Mouse (Mus musculus) c-Kit-negative CD71-positive TER-119-positive erythroid progenitor cells, embryonic 14.5 days (primary cell): Measurements from ENCODE around the gene Zfp784.
"Not testable (repeated sequence)": the region's sequence is repeated elsewhere in the genome, so short reads cannot be mapped to it uniquely, and the experiment has no call there.

Experiments used
- DNase-seq: peaks from one replicate; pipeline ENCODE4 v3.0.0-alpha.2; 2013; ENCODE audit warnings: low read depth, low spot score

Gene Zfp784

DNA sequence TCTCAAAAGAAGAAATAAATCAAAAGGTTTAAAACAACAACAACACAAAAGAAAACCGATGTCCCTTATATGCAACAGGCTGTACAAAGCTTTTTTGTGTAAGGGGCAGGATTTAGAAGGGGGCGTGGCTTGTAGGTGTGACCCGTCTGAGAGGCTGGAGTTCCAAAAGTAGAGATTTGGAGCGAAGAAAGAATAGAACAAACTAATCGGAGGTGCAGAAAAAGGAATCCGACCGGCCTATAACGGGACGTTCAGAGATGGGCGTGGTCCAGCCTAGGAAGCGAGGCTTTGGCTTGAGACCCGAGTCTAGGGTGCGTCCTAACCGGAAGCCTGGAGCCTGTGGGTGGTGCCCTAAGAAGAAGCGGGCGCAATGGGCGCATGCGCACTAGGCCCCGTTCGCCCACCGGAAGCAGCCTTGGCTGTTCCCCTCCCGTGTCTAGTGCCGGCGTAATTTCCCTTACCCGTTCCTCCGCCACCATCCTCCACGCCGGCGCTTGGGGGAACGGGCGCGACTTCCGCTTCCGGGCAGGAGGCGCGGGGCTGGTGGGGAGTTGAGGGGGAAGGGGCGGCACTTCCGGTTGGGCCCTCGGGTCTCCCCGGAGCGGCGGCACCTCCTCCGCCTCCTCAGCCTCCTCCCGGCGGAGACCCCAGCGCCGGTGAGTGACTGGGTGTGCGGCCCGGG is 18.1 kb downstream of the Zfp784 start, which contains the start of the genes Zfp865 and Ccdc106:
TSS of gene Zfp865 (plus strand) at position 377 of the 682 bp plus-strand sequence.
TSS of gene Ccdc106 (plus strand) at position 554 of the 682 bp plus-strand sequence.
- peak; percentile 95 for DNase-seq

DNA sequence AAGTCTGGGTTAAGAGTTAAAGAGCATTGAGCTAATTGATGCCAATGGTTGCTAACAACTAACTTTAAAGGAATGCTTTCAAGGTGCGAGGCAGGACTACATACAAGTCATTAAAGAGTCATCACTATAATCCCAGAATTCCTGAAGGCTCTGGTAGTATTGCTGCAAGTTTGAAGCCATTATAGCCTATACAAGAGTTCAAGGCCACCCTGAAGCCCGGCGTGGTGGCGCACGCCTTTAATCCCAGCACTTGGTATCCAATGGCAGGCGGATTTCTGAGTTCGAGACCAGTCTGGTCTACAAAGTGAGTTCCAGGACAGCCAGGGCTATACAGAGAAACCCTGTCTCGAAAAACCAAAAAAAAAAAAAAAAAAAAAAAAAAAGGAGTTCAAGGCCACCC is 18.7 kb downstream of the Zfp784 start:
- not testable (repeated sequence) for DNase-seq

DNA sequence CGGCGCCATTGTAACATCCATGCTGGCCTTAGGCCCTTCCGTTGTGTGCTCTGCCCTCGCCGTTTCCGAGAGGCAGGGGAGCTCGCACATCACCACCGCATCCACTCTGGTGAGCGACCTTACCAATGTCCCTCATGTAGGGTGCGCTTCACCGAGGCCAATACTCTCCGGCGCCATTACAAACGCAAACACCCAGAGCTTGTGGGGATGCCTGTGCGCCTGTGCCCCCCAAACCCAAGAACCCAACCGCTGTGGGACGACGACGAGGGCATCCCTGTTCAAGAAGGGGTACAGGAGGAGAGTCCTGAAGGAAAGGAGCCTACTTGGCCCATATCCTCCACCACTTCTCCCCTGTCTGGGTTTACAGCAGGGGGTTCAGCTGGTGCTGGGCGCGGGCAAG is 20.3 kb downstream of the Zfp784 start:
- DNase-seq = no peak

DNA sequence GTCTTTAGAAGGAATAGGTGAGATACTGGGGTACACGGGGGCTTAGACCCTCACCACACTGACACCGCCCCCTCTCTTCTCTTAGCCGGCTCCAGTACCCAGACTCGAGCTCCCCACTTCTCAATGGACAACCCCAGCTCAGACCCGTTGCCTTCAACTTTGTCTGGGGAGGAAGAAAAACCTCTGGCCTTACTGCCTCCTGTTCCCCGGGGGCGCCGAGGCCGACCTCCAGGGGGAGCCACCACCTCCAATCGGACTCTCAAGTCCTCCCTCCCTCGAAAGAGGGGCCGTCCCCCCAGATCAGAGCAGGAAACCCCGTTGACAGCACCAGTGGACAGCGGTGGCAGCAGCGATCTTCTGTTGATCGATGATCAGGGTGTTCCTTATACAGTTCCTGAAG is 20.9 kb downstream of the Zfp784 start:
- DNase-seq = no peak

DNA sequence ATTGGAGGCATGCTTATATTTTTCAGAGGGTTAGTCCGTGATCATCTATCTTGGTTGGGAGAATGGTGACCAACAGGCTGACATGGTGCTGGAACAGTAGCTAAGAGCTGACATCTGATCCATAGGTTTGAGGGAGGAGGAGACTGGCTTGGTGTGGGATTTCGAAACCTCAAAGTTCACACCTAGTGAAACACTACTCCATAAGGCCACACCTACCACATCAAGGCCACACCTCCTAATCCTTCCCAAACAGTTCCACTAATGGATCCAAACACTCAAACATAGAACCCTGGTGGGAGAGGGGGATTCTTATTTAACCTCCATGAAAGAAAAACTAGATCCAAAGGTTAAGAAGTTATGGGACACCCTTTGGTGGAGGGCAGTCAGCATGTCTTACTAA is 21.3 kb downstream of the Zfp784 start:
- DNase-seq = no peak

- DNase-seq = no peak
Measured at GRCm38 (mm10) chr7:5016057-5016456, 22.2 kb downstream of the Zfp784 start.

GRCm38 (mm10) chr7:5015118-5016001 is 22.9 kb downstream of the Zfp784 start, which contains the start of gene Gm44973:
Gm44973 (plus strand) TSS chr7:5015496.
- peak; percentile 89 for DNase-seq

DNA sequence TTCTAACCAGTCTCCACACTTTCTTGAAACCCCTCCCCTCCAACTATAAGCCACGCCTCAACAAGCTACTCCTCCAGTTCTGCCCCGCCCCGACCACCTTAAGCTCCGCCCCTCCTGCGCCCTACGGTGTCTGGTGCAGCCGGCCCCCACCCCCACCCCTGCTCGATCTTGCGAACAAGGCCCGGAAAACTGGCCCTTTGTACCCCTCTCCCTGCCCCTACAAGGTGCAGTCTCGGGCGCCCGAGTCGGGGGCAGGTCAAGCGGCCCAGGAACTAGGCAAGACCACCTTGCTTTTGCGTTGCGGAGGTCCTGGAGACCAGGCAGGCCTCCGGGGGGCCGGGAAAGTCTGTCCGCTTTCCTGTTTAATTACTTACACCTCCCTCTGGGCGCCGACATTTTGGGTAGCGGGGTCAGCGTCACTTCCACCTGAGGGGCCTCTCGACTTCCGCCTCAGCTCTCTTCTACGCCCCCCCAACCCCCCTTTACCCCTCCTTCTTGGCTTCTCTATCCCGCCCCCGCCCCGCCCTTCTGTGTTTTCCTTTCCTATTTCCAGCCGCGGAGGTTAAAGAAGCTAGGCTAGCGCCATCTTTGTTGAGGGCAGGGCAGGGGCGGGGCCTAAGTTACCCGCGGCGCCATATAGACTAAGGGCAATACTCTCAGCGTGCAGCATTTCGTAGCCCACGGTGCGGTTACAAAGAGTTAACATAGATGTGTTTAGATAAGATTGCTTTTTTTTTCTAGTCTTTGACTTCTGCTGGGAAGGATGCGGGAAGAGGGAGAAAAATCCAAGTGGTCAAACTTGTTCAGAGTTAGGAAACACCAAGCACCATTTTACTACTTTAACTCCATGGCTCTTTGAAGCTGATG is 23.8 kb downstream of the Zfp784 start, which contains the start of the genes Zfp524 and Fiz1:
TSS of gene Zfp524 (plus strand) at position 165 of the 867 bp plus-strand sequence.
TSS of gene Fiz1 (minus strand) at position 447 of the 867 bp plus-strand sequence.
- DNase-seq = peak; percentile 96

DNA sequence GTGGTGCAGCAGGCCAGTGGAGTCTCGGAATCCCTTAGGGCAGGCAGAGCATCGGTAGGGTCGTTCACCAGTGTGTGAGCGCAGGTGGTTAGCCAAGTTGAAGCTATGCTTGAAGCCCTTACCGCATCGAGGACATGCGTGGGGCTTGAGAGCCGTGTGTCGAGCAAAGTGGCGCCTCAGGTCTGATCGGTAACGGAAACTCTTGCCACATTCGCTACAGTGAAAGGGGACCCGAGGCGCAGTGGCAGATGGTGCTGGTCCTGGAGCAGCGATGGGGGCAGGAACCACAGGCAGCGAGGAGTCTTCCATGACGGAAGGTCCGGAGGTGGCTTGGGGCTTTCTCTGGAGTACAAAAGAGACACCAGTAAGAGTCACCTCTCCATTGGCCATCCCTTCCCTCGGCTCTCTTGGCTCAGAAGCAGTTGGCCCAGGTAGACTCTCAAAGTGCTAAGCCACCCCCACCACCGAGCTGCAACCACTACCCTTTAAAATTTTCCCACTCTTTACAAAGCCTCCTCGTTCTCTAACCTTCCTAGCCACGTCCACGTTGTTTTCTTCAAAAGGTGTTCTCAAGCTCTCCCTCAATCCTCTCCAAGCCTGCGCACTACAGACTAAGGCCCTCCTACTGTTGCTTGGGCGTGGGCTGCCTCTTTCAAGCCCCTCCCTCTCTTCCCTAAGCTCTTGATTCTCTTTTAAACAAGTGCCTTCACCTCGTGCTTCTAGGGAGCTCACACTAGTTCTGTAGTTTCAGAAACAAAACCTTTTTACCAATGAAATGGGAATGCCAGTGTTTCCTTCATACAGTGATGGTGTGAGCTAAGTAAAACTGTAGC is 25.3 kb downstream of the Zfp784 start:
- DNase-seq = no peak

DNA sequence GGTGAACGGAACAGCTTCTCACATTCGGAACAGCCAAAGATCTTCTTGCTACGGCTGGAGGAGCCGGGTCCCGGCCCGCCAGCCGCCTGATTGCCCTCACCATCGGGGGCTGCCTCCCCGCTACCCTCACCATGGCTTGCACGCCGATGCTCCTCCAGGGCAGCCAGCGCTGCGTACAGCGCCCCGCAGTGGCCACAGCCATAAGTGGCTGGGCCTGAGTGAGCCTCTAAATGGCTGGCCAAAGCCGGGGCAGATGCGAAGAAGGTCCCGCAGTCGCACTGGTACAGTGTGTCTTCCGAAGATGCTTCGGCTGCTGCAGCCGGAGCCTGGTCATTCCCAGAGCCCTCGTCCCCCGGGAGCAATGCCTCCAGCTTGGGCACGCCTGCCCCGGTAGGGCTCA is 30.0 kb downstream of the Zfp784 start:
- no peak for DNase-seq

- DNase-seq = not testable (repeated sequence)
Measured at GRCm38 (mm10) chr7:5002876-5003275, 35.4 kb downstream of the Zfp784 start.

- no peak for DNase-seq
Measured at GRCm38 (mm10) chr7:4999876-5000275, 38.4 kb downstream of the Zfp784 start.

DNA sequence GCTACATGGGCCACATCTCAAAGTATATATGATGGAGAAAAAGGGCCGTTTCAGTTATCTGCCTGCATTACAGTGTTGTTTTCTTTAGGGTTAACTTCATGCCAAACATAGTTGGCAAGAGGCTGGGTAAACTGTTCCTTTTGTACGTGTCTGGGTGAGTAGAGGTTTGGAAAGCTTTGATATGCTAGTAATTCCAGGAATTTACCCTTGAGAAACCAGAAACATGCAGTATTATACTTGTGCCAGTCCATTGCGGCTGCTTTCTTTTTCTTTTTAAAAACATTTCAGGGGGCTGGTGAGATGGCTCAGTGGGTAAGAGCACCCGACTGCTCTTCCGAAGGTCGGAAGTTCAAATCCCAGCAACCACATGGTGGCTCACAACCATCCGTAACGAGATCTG is 41.3 kb downstream of the Zfp784 start:
- DNase-seq = no peak

DNA sequence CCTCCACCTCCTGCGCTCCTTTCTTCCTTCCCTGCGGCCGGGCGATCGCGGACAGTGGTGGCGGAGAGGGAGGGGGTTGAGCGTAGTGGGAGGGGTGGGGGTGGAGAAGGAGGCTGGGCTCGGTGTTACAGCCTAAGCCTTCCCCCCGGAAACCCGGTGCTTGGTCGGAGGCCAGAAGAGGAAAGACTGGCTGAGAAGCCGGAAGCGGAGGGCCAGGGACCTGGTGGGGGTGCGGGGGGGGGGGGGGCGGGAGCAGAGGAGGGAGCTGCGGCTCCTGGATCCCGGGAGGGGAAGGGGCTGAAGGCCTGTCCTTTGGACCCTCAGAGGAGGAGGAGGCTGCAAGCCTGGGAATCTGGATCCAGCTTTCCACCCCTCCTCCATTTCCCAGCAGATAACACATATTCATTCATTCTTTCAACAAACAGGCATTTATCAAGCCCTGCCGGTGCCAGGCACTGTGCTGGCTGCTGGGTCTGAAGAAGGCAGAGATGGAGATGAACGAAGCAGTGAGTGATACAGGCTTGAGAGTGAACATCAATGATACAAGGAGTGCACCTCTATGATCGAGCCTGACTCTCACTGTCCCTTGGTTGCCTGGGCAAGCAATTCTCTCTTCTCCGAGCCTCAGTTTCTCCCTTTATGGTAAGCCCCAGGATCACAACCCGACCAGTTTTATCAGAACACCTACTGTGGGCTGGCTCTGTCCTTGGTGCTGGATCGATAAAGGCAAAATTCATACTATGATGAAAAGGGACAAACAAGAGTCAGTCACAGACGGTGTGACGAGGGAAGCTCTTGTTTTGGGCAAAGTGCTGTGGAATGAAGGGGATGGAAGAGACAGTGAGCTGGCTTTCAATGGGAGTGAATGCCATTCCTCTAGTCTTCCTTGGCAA is 42.0 kb downstream of the Zfp784 start, which contains the start of gene Zfp579:
TSS of gene Zfp579 (minus strand) at position 156 of the 893 bp plus-strand sequence.
- no peak for DNase-seq

- DNase-seq = no peak
Measured at GRCm38 (mm10) chr7:4995268-4996002, 42.8 kb downstream of the Zfp784 start.

DNA sequence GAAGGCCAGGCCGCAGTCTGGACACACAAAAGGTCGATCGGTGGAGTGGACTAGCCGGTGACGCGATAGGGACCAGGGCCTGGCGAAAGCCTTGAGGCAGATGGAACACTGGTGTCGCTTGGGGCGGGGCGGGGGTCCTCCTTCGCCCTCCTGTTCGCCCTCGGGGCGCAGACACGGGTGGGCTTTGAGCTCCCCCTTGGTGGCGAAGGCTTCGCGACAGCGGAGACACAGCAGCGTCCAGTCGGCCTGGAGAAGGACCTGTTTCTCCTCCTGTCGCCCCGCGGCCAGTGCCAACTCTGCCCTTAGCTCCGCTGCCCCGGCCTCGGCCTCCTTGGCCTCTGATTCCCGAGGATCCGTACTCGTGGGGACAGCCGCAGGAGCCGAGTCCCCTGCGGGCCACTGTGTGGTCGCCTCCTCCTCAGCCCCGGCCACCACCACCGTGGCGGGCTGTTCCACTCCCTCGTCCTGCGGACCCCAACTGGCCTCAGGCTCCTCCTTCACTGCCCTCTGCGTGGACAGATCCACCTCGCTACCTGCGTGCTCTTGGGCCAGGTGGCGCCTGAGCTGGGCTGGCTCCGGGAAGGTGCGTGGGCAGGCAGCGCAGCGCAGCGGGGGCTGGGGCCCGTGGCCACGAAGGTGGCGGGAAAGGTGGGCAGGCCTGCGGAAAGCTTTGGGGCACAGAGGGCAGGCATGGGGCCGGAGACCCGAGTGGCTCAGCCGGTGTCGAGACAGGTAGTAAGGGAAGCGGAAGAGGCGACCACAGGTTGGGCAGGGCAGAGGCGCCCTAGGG is 44.1 kb downstream of the Zfp784 start:
- DNase-seq = no peak

DNA sequence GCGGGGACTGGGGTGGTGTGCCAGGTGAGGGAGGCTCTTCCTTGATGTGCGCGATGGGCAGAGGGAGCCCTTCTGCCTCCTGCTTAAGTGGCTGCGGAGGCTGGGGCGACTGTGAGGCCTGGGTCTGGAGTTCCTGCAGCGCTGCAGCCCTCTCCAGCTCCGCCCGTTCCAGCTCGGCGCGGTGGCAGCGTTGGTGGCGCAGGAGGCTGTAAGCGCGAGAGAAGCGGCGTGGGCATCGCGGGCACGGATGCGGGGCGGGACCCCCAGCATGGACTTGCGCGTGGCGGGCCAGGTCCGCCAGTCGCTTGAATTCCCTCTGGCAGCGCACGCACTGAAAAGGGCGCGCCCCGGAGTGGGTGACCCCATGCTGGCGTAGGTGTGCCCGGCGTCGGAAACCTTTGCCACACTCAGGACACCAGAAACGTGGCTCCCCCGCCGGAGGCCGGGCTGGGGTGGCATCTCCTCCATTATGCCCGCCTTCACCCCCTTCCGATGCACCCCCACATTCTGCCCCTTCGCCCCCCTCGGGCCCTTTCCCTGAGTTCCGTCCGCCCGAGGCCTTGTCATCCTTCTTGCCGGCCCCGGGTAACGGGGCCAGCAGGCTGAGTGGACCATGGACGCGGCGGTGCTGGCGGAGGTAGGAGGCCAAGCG is 44.8 kb downstream of the Zfp784 start:
- DNase-seq = no peak
